ENCODE assay signal across 7 mouse cellular contexts in genomic region chr2:144269679-144270475, GRCm38 (mm10). TPM values are rescaled to one million over a fixed set of nuclear protein-coding genes. Genes with fewer than 3 reads are reported as not detected.
DNase-seq lines count a peak whose midpoint lies in the region; ATAC-seq and TF ChIP-seq lines count a peak whose summit lies in the region.

No protein-coding gene starts in this region.

- no peak for DNase-seq in lung, postnatal 0 days (ENCODE audit: low spot score)
- DNase-seq in lung, postnatal 14 days: no peak
- no peak for DNase-seq in limb, embryonic 10.5 days (ENCODE audit: low spot score)
- peak; percentile 11 for DNase-seq in retina, postnatal 7 days (ENCODE audit: low read depth, low spot score)
- DNase-seq in right cerebral cortex, postnatal 14 days: no peak
- DNase-seq in kidney, postnatal 36 days: no peak

- no peak for TF ChIP-seq EP300 in lung, postnatal 0 days (IDR thresholded peaks at IDR 0.05)

- peak overlapping the region; percentile 84 for H3K4me2 ChIP-seq in lung, postnatal 0 days (replicated peaks; ENCODE audit: low read depth, low read length)
- H3K4me2 ChIP-seq in embryonic facial prominence, embryonic 13.5 days: peak overlapping the region; percentile 81

- H3K36me3 ChIP-seq in lung, postnatal 0 days (ENCODE audit: insufficient read depth, low read length): no peaks in the 10 kb centered on the region
- peaks cover 5% of the 10 kb centered on the region; the same call in 1 of the 2 replicates for H3K36me3 ChIP-seq in embryonic facial prominence, embryonic 13.5 days
- H3K36me3 ChIP-seq in limb, embryonic 10.5 days: peaks cover 40% of the 10 kb centered on the region

- TF ChIP-seq CTCF in lung, postnatal 0 days (IDR thresholded peaks at IDR 0.05): no peak

- H3K27ac ChIP-seq in lung, postnatal 0 days (ENCODE audit: low read length): peak overlapping the region; percentile 95
- H3K27ac ChIP-seq in embryonic facial prominence, embryonic 13.5 days: peak overlapping the region; percentile 96
- peak overlapping the region; percentile 97 for H3K27ac ChIP-seq in limb, embryonic 10.5 days

- H3K27me3 ChIP-seq in lung, postnatal 0 days (replicated peaks; ENCODE audit: insufficient read depth, low read length): no peaks in the 10 kb centered on the region
- H3K27me3 ChIP-seq in embryonic facial prominence, embryonic 13.5 days: no peaks in the 10 kb centered on the region
- H3K27me3 ChIP-seq in limb, embryonic 10.5 days (ENCODE audit: low read depth, poor library complexity, severe bottlenecking): no peaks in the 10 kb centered on the region

- H3K9me3 ChIP-seq in lung, postnatal 0 days (ENCODE audit: low read length): no peaks in the 10 kb centered on the region
- H3K9me3 ChIP-seq in embryonic facial prominence, embryonic 13.5 days: no peaks in the 10 kb centered on the region
- H3K9me3 ChIP-seq in limb, embryonic 10.5 days (replicated peaks): no peaks in the 10 kb centered on the region

- peaks cover 18% of the 10 kb centered on the region; the same call in 1 of the 2 replicates for H3K4me1 ChIP-seq in lung, postnatal 0 days (ENCODE audit: insufficient read depth, low read depth, low read length)
- H3K4me1 ChIP-seq in embryonic facial prominence, embryonic 13.5 days: peaks cover 33% of the 10 kb centered on the region
- peaks cover 32% of the 10 kb centered on the region for H3K4me1 ChIP-seq in limb, embryonic 10.5 days

- under 1% methylated on average over 30 of the region's 33 CpGs for WGBS in lung, postnatal 0 days
- WGBS in embryonic facial prominence, embryonic 13.5 days: under 1% methylated on average over 29 of the region's 33 CpGs
- WGBS in limb, embryonic 10.5 days: under 1% methylated on average over 33 of the region's 33 CpGs

- H3K4me3 ChIP-seq in lung, postnatal 0 days (ENCODE audit: low read depth, low read length): peak overlapping the region; percentile 68
- H3K4me3 ChIP-seq in embryonic facial prominence, embryonic 13.5 days: peak overlapping the region; percentile 86
- peak overlapping the region; percentile 90 for H3K4me3 ChIP-seq in limb, embryonic 10.5 days

- ATAC-seq in lung, postnatal 0 days: no peak
- no peak for ATAC-seq in embryonic facial prominence, embryonic 13.5 days (ENCODE audit: insufficient number of reproducible peaks, insufficient read depth, low FRiP score, low TSS enrichment, low read depth)

- H3K9ac ChIP-seq in lung, postnatal 0 days (replicated peaks; ENCODE audit: low read depth): peak overlapping the region; percentile 92
- H3K9ac ChIP-seq in embryonic facial prominence, embryonic 13.5 days: peak overlapping the region; percentile 98

RNA-seq across cellular contexts. Expression of gene Mgme1, which starts 0.6 kb away (rescaled TPM):
- 6.8 and 8.1 TPM in 2 replicates for polyA plus RNA-seq in lung, postnatal 0 days (2015; fragmentation: Nextera tagmentation; extraction: Ambion mirVana)
- 17.5 and 19.2 TPM in 2 replicates for polyA plus RNA-seq in embryonic facial prominence, embryonic 13.5 days (2015; fragmentation: Nextera tagmentation; extraction: Ambion mirVana)
- polyA plus RNA-seq in limb, embryonic 10.5 days (2016; fragmentation: Nextera tagmentation; extraction: Ambion mirVana): 25.6 and 25.7 TPM in 2 replicates

RNA-seq across cellular contexts. Expression of gene Snx5, which starts 0.8 kb away (rescaled TPM):
- 61.2 and 68.5 TPM in 2 replicates for polyA plus RNA-seq in lung, postnatal 0 days (2015; fragmentation: Nextera tagmentation; extraction: Ambion mirVana)
- polyA plus RNA-seq in embryonic facial prominence, embryonic 13.5 days (2015; fragmentation: Nextera tagmentation; extraction: Ambion mirVana): 124 TPM in 2 replicates
- polyA plus RNA-seq in limb, embryonic 10.5 days (2016; fragmentation: Nextera tagmentation; extraction: Ambion mirVana): 140 and 144 TPM in 2 replicates
